ENCODE assay signal across 8 mouse cellular contexts in the genomic region with DNA sequence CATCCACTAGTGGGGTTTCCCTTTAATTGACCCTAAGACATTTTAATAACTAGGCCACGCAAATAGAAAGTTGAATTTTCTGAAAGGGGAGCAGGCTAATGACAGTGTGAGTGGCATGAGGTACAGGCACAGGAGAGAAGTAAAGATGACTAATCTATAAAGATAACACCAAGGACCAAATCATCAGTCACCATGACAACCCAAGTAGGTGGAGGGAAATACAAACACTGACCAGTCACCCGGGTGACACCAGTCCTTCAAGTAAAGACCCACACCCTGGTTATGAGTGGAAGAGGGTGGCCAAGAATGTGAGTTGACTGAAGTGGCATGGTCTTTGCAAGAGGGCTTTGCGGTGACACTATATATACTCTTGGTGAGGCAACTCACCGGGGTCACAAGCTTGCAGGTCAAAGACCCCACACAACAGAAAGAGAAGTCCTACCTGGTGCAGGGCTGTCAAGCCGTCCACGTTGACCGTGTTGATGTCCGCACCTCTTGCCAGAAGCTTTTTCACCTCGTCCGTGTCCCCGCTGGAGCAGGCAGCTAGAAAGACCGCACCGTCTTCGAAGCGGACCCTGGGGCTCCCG. TPM values are rescaled to one million over a fixed set of nuclear protein-coding genes. Genes with fewer than 3 reads are reported as not detected.
DNase-seq lines count a peak whose midpoint lies in the region; ATAC-seq and TF ChIP-seq lines count a peak whose summit lies in the region.

No protein-coding gene starts in this region.

- no peak overlapping the region for H3K27ac ChIP-seq in ES-E14 (ENCODE audit: insufficient read depth, low read depth, low read length, poor library complexity, severe bottlenecking)
- H3K27ac ChIP-seq in forebrain, embryonic 11.5 days (ENCODE audit: low read depth, low read length) = peak overlapping the region; percentile 73
- peak overlapping the region; percentile 85 for H3K27ac ChIP-seq in limb, embryonic 14.5 days (replicated peaks; ENCODE audit: low read depth, low read length)
- H3K27ac ChIP-seq in neural tube, embryonic 14.5 days (ENCODE audit: low read depth, low read length) = peak overlapping the region; percentile 95

- peak; percentile 20 to 47 for DNase-seq in heart, adult 18-20 months
- no peak for DNase-seq in heart, adult 11 months
- no peak for DNase-seq in ES-E14 (ENCODE audit: low read depth, low spot score)
- DNase-seq in forebrain, embryonic 11.5 days (ENCODE audit: low spot score) = no peak
- DNase-seq in limb, embryonic 14.5 days (ENCODE audit: low spot score) = no peak
- DNase-seq in layer of hippocampus, adult 18-20 months (ENCODE audit: low spot score in 2 of 2) = no peak
- no peak for DNase-seq in left cerebral cortex, postnatal 4 days

- intact Hi-C loops in left cerebral cortex, postnatal 4 days (cut with DNase I) = no loop called here

- no peaks in the 10 kb centered on the region; a peak in 1 of 4 replicates for H3K4me1 ChIP-seq in ES-E14 (ENCODE audit: control insufficient read depth in 2 of 2, insufficient read depth in 2 of 2, low read length in 2 of 2, poor library complexity in 1 of 2)
- H3K4me1 ChIP-seq in forebrain, embryonic 11.5 days (replicated peaks; ENCODE audit: control insufficient read depth, insufficient read depth, low read length) = peaks cover 8% of the 10 kb centered on the region; the same call in 1 of the 2 replicates
- H3K4me1 ChIP-seq in limb, embryonic 14.5 days (ENCODE audit: control insufficient read depth, insufficient read depth, low read length) = peaks cover 4% of the 10 kb centered on the region; the same call in 1 of the 2 replicates
- peaks cover 11% of the 10 kb centered on the region for H3K4me1 ChIP-seq in neural tube, embryonic 14.5 days (ENCODE audit: control insufficient read depth, insufficient read depth, low read length)

- H3K9me3 ChIP-seq in ES-E14 (ENCODE audit: control insufficient read depth, insufficient read depth, low read depth, low read length) = no peaks in the 10 kb centered on the region
- H3K9me3 ChIP-seq in forebrain, embryonic 11.5 days (ENCODE audit: control insufficient read depth, low read length) = no peaks in the 10 kb centered on the region
- no peaks in the 10 kb centered on the region for H3K9me3 ChIP-seq in limb, embryonic 14.5 days (ENCODE audit: control insufficient read depth, low read length)
- H3K9me3 ChIP-seq in neural tube, embryonic 14.5 days (ENCODE audit: control insufficient read depth, low read length) = no peaks in the 10 kb centered on the region

- no peak for ATAC-seq in forebrain, embryonic 11.5 days (replicated peaks; ENCODE audit: low FRiP score)
- peak; percentile 8; the same call in 1 of the 2 replicates for ATAC-seq in limb, embryonic 14.5 days (ENCODE audit: low FRiP score, low read depth)
- ATAC-seq in neural tube, embryonic 14.5 days (ENCODE audit: low read depth) = no peak; the same call in 1 of the 2 replicates

- peak overlapping the region; percentile 78 for H3K4me2 ChIP-seq in forebrain, embryonic 11.5 days (ENCODE audit: low read depth, low read length, severe bottlenecking)
- H3K4me2 ChIP-seq in limb, embryonic 14.5 days (replicated peaks; ENCODE audit: low read depth, low read length, severe bottlenecking) = peak overlapping the region; percentile 75
- H3K4me2 ChIP-seq in neural tube, embryonic 14.5 days (ENCODE audit: low read depth, low read length) = peak overlapping the region; percentile 78

- in situ Hi-C loops in ES-E14 (cut with MboI; ENCODE audit: low sequenced_read_pairs in 2 of 2, unreplicated experiment in 2 of 2) = no loop called here

- peak overlapping the region; percentile 90 to 93 for H3K4me3 ChIP-seq in ES-E14 (ENCODE audit: insufficient read depth in 1 of 2, low read depth in 1 of 2, low read length in 2 of 2, poor library complexity in 1 of 2, severe bottlenecking in 1 of 2)
- H3K4me3 ChIP-seq in forebrain, embryonic 11.5 days (ENCODE audit: low read depth, low read length) = peak overlapping the region; percentile 78
- H3K4me3 ChIP-seq in limb, embryonic 14.5 days (replicated peaks; ENCODE audit: low read length) = peak overlapping the region; percentile 73
- H3K4me3 ChIP-seq in neural tube, embryonic 14.5 days (ENCODE audit: low read depth, low read length) = peak overlapping the region; percentile 76

- H3K36me3 ChIP-seq in ES-E14 (ENCODE audit: control insufficient read depth, insufficient read depth, low read length, poor library complexity, severe bottlenecking) = no peaks in the 10 kb centered on the region
- H3K36me3 ChIP-seq in forebrain, embryonic 11.5 days (ENCODE audit: control insufficient read depth, insufficient read depth, low read length) = no peaks in the 10 kb centered on the region
- H3K36me3 ChIP-seq in limb, embryonic 14.5 days (ENCODE audit: control insufficient read depth, insufficient read depth, low read length) = no peaks in the 10 kb centered on the region
- H3K36me3 ChIP-seq in neural tube, embryonic 14.5 days (ENCODE audit: control insufficient read depth, insufficient read depth, low read length) = no peaks in the 10 kb centered on the region

- H3K27me3 ChIP-seq in forebrain, embryonic 11.5 days (ENCODE audit: control insufficient read depth, insufficient read depth, low read length) = no peaks in the 10 kb centered on the region
- no peaks in the 10 kb centered on the region for H3K27me3 ChIP-seq in limb, embryonic 14.5 days (ENCODE audit: control insufficient read depth, insufficient read depth, low read length)
- H3K27me3 ChIP-seq in neural tube, embryonic 14.5 days (ENCODE audit: control insufficient read depth, insufficient read depth, low read length) = no peaks in the 10 kb centered on the region

- no peak for TF ChIP-seq POLR2A in limb, embryonic 14.5 days (IDR thresholded peaks at IDR 0.05; ENCODE audit: borderline replicate concordance, extremely low read depth, insufficient read depth, insufficient read length)

- WGBS in forebrain, embryonic 11.5 days = 6% methylated on average over 16 of the region's 16 CpGs
- WGBS in limb, embryonic 14.5 days = 5% methylated on average over 15 of the region's 16 CpGs
- WGBS in neural tube, embryonic 14.5 days = 6% methylated on average over 16 of the region's 16 CpGs

- peak overlapping the region; percentile 85 for H3K9ac ChIP-seq in ES-E14 (ENCODE audit: insufficient read depth, low read depth, low read length, poor library complexity, severe bottlenecking)
- peak overlapping the region; percentile 84 for H3K9ac ChIP-seq in forebrain, embryonic 11.5 days (ENCODE audit: low read length)
- H3K9ac ChIP-seq in limb, embryonic 14.5 days (ENCODE audit: low read depth, low read length, severe bottlenecking) = peak overlapping the region; percentile 80
- H3K9ac ChIP-seq in neural tube, embryonic 14.5 days (replicated peaks; ENCODE audit: low read depth, low read length) = peak overlapping the region; percentile 82

TF ChIP-seq in ES-E14, 5 proteins besides CTCF, POLR2A, EP300 and RAD21:
- TF ChIP-seq HCFC1 (IDR thresholded peaks at IDR 0.05; ENCODE audit: borderline replicate concordance, insufficient read depth, low read length) (no peak), ZC3H11A (IDR thresholded peaks at IDR 0.05; ENCODE audit: borderline replicate concordance, low read depth, low read length) (no peak), CHD2 (IDR thresholded peaks at IDR 0.05; ENCODE audit: low read depth, low read length) (no peak), ZNF384 (IDR thresholded peaks at IDR 0.05; ENCODE audit: low read depth, low read length) (no peak)

RNA-seq across cellular contexts. Expression of gene Ppp1r12b, which starts 0.6 kb away (rescaled TPM):
- 100 to 1,000 TPM; 158 to 162 TPM for total RNA-seq in heart, adult 18-20 months (2021)
- 5.4 and 7.4 TPM in 2 replicates for total RNA-seq in ES-E14 (2012; rRNA removed)
- polyA plus RNA-seq in forebrain, embryonic 11.5 days (2014; fragmentation: Nextera tagmentation; extraction: Ambion mirVana) = 12.2 and 14.0 TPM in 2 replicates
- polyA plus RNA-seq in limb, embryonic 14.5 days (2012; rRNA removed) = 10.9 and 11.4 TPM in 2 replicates
- 9.2 and 9.3 TPM in 2 replicates for polyA plus RNA-seq in limb, embryonic 14.5 days (2014; fragmentation: Nextera tagmentation; extraction: Ambion mirVana)
- 15.3 and 21.2 TPM in 2 replicates for polyA plus RNA-seq in neural tube, embryonic 14.5 days (2014; fragmentation: Nextera tagmentation; extraction: Ambion mirVana)
- 10 to 100 TPM; 70.0 to 73.0 TPM for total RNA-seq in layer of hippocampus, adult 18-20 months (2021)
- total RNA-seq in left cerebral cortex, postnatal 4 days (2021) = 10 to 100 TPM; 61.4 to 62.1 TPM

RNA-seq across cellular contexts. Expression of gene Ube2t, which starts 7.2 kb away (rescaled TPM):
- total RNA-seq in heart, adult 18-20 months (2021) = 1 to 10 TPM; 6.7 to 8.1 TPM
- 24.2 and 29.7 TPM in 2 replicates for total RNA-seq in ES-E14 (2012; rRNA removed)
- polyA plus RNA-seq in forebrain, embryonic 11.5 days (2014; fragmentation: Nextera tagmentation; extraction: Ambion mirVana) = 53.4 and 56.5 TPM in 2 replicates
- 20.5 and 23.5 TPM in 2 replicates for polyA plus RNA-seq in limb, embryonic 14.5 days (2012; rRNA removed)
- polyA plus RNA-seq in limb, embryonic 14.5 days (2014; fragmentation: Nextera tagmentation; extraction: Ambion mirVana) = 21.7 and 24.3 TPM in 2 replicates
- 7.6 and 9.1 TPM in 2 replicates for polyA plus RNA-seq in neural tube, embryonic 14.5 days (2014; fragmentation: Nextera tagmentation; extraction: Ambion mirVana)
- 1 to 10 TPM; 1.1 to 2.2 TPM for total RNA-seq in layer of hippocampus, adult 18-20 months (2021)
- 1 to 10 TPM; 2.3 to 3.0 TPM for total RNA-seq in left cerebral cortex, postnatal 4 days (2021)

Comparison
In these comparisons a context has a peak if more than half of its experiments do, and no peak if none do; other contexts are left out.
1. DNase-seq: peak in heart, adult 18-20 months (2 of 2); none in heart, adult 11 months (single experiment), ES-E14 (single experiment), forebrain, embryonic 11.5 days (single experiment), limb, embryonic 14.5 days (single experiment), layer of hippocampus, adult 18-20 months (0 of 2) and left cerebral cortex, postnatal 4 days (single experiment).
2. Peak in every context shown above with its lines, with median percentiles within 50 percentile points of each other: H3K4me3 ChIP-seq, H3K9ac ChIP-seq and H3K4me2 ChIP-seq.